Mouse (Mus musculus) liver, postnatal 0 days (tissue): ENCODE measurements around the gene Veph1.

ENCODE experiments used
- CTCF ChIP-seq: sonication (generic); IDR thresholded peaks from 2 replicates; pipeline ENCODE4 v1.5.1; 2016; ENCODE audit warnings: antibody characterized with exemption, low read depth
- EP300 ChIP-seq: IDR thresholded peaks from 2 replicates; pipeline ENCODE4 v1.6.1; 2016; ENCODE audit warnings: antibody characterized with exemption, low read depth, mild to moderate bottlenecking

DNA sequence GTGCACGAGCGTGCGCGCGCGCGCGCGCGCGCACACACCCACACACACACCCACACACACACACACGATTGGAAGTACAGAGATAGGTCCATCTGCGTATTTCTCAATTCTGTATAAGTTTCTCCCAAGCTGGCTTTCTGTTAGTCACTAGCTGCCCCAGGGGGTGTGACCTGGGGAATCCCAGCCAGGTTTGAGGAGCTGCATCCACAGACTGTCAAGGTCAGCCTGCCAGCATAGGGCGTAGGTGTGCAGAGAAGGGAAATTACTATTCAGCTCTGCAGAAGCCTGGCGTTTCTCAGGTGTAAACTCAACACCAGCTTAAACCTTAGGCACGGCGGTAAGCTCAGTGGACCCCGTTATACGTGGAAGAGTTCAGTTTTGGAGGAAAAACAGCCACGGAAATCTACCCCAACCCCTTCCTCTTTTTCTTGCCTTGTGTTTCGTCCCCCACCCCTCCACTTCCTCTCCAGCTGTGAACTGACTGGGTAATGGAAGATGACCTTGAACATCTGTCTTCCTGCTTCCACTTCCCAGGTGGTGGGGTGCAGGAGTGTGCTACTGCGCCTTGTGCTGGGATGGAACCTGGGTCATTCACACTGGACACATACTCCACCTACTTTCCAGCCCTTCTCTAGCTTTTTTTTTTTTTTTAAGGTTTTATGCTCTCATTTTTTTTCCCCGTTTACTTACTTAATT is 218.5 kb downstream of the Veph1 start:
- no peak for TF ChIP-seq EP300
- no peak for TF ChIP-seq CTCF
